In the genomic region with DNA sequence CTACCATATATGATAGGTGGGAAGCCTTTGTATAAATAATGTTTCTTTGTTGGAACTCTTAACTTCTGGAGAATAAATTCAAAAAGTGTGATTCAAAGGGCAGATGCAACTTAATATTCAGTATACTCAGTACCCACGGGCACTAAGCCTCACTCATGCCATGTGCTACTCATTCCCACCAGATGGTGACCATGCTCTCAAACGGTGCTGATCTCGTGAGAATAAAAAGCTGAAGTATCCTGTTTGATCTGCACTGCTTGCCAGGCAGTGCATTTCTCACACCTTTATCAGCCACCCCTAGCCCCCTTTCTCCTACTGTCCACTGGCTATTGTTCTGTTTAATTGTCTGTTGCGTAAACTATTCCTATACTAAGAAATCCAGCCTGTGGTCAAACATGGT, we compare ENCODE assay signal across 24 mouse cellular contexts.
DNase-seq lines count a peak whose midpoint lies in the region; ATAC-seq and TF ChIP-seq lines count a peak whose summit lies in the region.
"Had no signal": no experiment of that assay in that cellular context is flagged by ENCODE, and none has a peak within 500 bp of the region (broad histone marks: within the 10 kb centered on the region; RNA-seq: fewer than 3 reads in every experiment).

No protein-coding gene starts in this region.

- H3K27me3 ChIP-seq in forebrain, embryonic 14.5 days (replicated peaks; ENCODE audit: control insufficient read depth, insufficient read depth, low read length), result no peaks in the 10 kb centered on the region
- no peaks in the 10 kb centered on the region for H3K27me3 ChIP-seq in forebrain, embryonic 12.5 days
- no peaks in the 10 kb centered on the region for H3K27me3 ChIP-seq in midbrain, embryonic 16.5 days (ENCODE audit: control insufficient read depth, insufficient read depth, low read depth, low read length)
- no peaks in the 10 kb centered on the region for H3K27me3 ChIP-seq in midbrain, embryonic 10.5 days (ENCODE audit: low read depth, poor library complexity, severe bottlenecking)
- H3K27me3 ChIP-seq: embryonic facial prominence, embryonic 12.5 days; embryonic facial prominence, embryonic 15.5 days; forebrain, embryonic 13.5 days; heart, embryonic 12.5 days; heart, embryonic 15.5 days; hindbrain, embryonic 12.5 days; intestine, embryonic 15.5 days had no signal

- 0 out of 2 replicates have a peak, but pooled peaks have one; percentile 33 for ATAC-seq in forebrain, embryonic 14.5 days
- ATAC-seq in forebrain, embryonic 12.5 days (ENCODE audit: low FRiP score), result no peak
- ATAC-seq in midbrain, embryonic 16.5 days, result 0 out of 2 replicates have a peak, but pooled peaks have one; percentile 14
- ATAC-seq: activated CD4-positive, CD25-positive, alpha-beta regulatory T cell, adult 4 months; forebrain, embryonic 13.5 days; hindbrain, embryonic 16.5 days; intestine, embryonic 15.5 days had no signal

- H3K36me3 ChIP-seq in forebrain, embryonic 14.5 days (ENCODE audit: control insufficient read depth, insufficient read depth, low read length), result no peaks in the 10 kb centered on the region
- H3K36me3 ChIP-seq in forebrain, embryonic 12.5 days (replicated peaks), result no peaks in the 10 kb centered on the region
- no peaks in the 10 kb centered on the region for H3K36me3 ChIP-seq in midbrain, embryonic 16.5 days (ENCODE audit: control insufficient read depth, insufficient read depth, low read length)
- no peaks in the 10 kb centered on the region for H3K36me3 ChIP-seq in midbrain, embryonic 10.5 days
- H3K36me3 ChIP-seq: embryonic facial prominence, embryonic 12.5 days; embryonic facial prominence, embryonic 15.5 days; heart, embryonic 12.5 days; heart, embryonic 15.5 days; hindbrain, embryonic 12.5 days; intestine, embryonic 15.5 days had no signal

- no peak for DNase-seq in forebrain, embryonic 14.5 days (ENCODE audit: low spot score)
- DNase-seq in layer of hippocampus, adult 2 months (ENCODE audit: low spot score in 2 of 2), result no peak
- no peak for DNase-seq in layer of hippocampus, postnatal 14 days (ENCODE audit: low spot score in 2 of 2)
- DNase-seq in midbrain, embryonic 10.5 days (ENCODE audit: low spot score), result no peak
- DNase-seq: adrenal gland, adult 8-10 months; adrenal gland, postnatal 25 days; cerebellum, adult 11 months; cerebellum, adult 9-11 months; cerebellum, postnatal 25 days; gastrocnemius, postnatal 25 days; heart, adult 18-20 months; heart, postnatal 10 days; heart, postnatal 4 days had no signal

- 61% methylated on average over 4 of the region's 4 CpGs for WGBS in forebrain, embryonic 14.5 days
- WGBS in forebrain, embryonic 12.5 days, result 80% methylated on average over 4 of the region's 4 CpGs
- WGBS in midbrain, embryonic 16.5 days, result 66% methylated on average over 4 of the region's 4 CpGs
- 82% methylated on average over 4 of the region's 4 CpGs for WGBS in midbrain, embryonic 10.5 days

- no peak overlapping the region for H3K27ac ChIP-seq in forebrain, embryonic 14.5 days (ENCODE audit: low read depth, low read length)
- no peak overlapping the region for H3K27ac ChIP-seq in forebrain, embryonic 12.5 days
- peak overlapping the region; percentile 39; the same call in 1 of the 2 replicates for H3K27ac ChIP-seq in layer of hippocampus, adult 2 months
- H3K27ac ChIP-seq in midbrain, embryonic 16.5 days (ENCODE audit: low read length), result no peak overlapping the region
- no peak overlapping the region for H3K27ac ChIP-seq in midbrain, embryonic 10.5 days (replicated peaks)
- H3K27ac ChIP-seq: embryonic facial prominence, embryonic 12.5 days; embryonic facial prominence, embryonic 15.5 days; forebrain, embryonic 13.5 days; heart, embryonic 15.5 days; hindbrain, embryonic 12.5 days; intestine, embryonic 15.5 days had no signal

- no peaks in the 10 kb centered on the region for H3K4me1 ChIP-seq in forebrain, embryonic 14.5 days (ENCODE audit: control insufficient read depth, insufficient read depth, low read length)
- H3K4me1 ChIP-seq in forebrain, embryonic 12.5 days, result no peaks in the 10 kb centered on the region
- H3K4me1 ChIP-seq in midbrain, embryonic 16.5 days (ENCODE audit: control insufficient read depth, insufficient read depth, low read length), result no peaks in the 10 kb centered on the region
- H3K4me1 ChIP-seq in midbrain, embryonic 10.5 days, result no peaks in the 10 kb centered on the region
- H3K4me1 ChIP-seq: embryonic facial prominence, embryonic 12.5 days; embryonic facial prominence, embryonic 15.5 days; forebrain, embryonic 13.5 days; heart, embryonic 12.5 days; heart, embryonic 15.5 days; hindbrain, embryonic 12.5 days; intestine, embryonic 15.5 days had no signal

- no peak for TF ChIP-seq CTCF in layer of hippocampus, adult 2 months (conservative IDR thresholded peaks at IDR 0.05)

- H3K4me2 ChIP-seq in forebrain, embryonic 14.5 days (ENCODE audit: low read length), result no peak overlapping the region
- no peak overlapping the region for H3K4me2 ChIP-seq in forebrain, embryonic 12.5 days
- H3K4me2 ChIP-seq in midbrain, embryonic 16.5 days (ENCODE audit: low read length), result no peak overlapping the region
- H3K4me2 ChIP-seq: embryonic facial prominence, embryonic 12.5 days; embryonic facial prominence, embryonic 15.5 days; forebrain, embryonic 13.5 days; heart, embryonic 12.5 days; heart, embryonic 15.5 days; hindbrain, embryonic 12.5 days; intestine, embryonic 15.5 days had no signal

- no peak overlapping the region for H3K9ac ChIP-seq in forebrain, embryonic 14.5 days (ENCODE audit: low read length)
- H3K9ac ChIP-seq in forebrain, embryonic 12.5 days, result no peak overlapping the region
- no peak overlapping the region for H3K9ac ChIP-seq in midbrain, embryonic 16.5 days (ENCODE audit: low read depth, low read length)
- H3K9ac ChIP-seq: embryonic facial prominence, embryonic 12.5 days; embryonic facial prominence, embryonic 15.5 days; forebrain, embryonic 13.5 days; heart, embryonic 12.5 days; heart, embryonic 15.5 days; hindbrain, embryonic 12.5 days; intestine, embryonic 15.5 days had no signal

- H3K9me3 ChIP-seq in forebrain, embryonic 14.5 days (replicated peaks; ENCODE audit: control insufficient read depth, low read length), result no peaks in the 10 kb centered on the region
- H3K9me3 ChIP-seq in forebrain, embryonic 12.5 days, result no peaks in the 10 kb centered on the region
- no peaks in the 10 kb centered on the region for H3K9me3 ChIP-seq in midbrain, embryonic 16.5 days (replicated peaks; ENCODE audit: control insufficient read depth, low read length, poor library complexity, severe bottlenecking)
- no peaks in the 10 kb centered on the region for H3K9me3 ChIP-seq in midbrain, embryonic 10.5 days (replicated peaks)
- H3K9me3 ChIP-seq: embryonic facial prominence, embryonic 12.5 days; embryonic facial prominence, embryonic 15.5 days; forebrain, embryonic 13.5 days; heart, embryonic 12.5 days; heart, embryonic 15.5 days; hindbrain, embryonic 12.5 days; intestine, embryonic 15.5 days had no signal

- H3K4me3 ChIP-seq in forebrain, embryonic 14.5 days (ENCODE audit: low read depth, low read length), result no peak overlapping the region
- no peak overlapping the region for H3K4me3 ChIP-seq in forebrain, embryonic 12.5 days (replicated peaks)
- H3K4me3 ChIP-seq in layer of hippocampus, adult 2 months, result no peak overlapping the region
- H3K4me3 ChIP-seq in midbrain, embryonic 16.5 days (ENCODE audit: low read depth, low read length), result no peak overlapping the region
- no peak overlapping the region for H3K4me3 ChIP-seq in midbrain, embryonic 10.5 days
- H3K4me3 ChIP-seq: embryonic facial prominence, embryonic 12.5 days; embryonic facial prominence, embryonic 15.5 days; forebrain, embryonic 13.5 days; heart, embryonic 12.5 days; heart, embryonic 15.5 days; hindbrain, embryonic 12.5 days; intestine, embryonic 15.5 days had no signal
